9 mouse cellular contexts compared by ENCODE assay signal in genomic region chr7:113251001-113251400, GRCm38 (mm10). TPM values are rescaled to one million over a fixed set of nuclear protein-coding genes. Genes with fewer than 3 reads are reported as not detected.
A peak's percentile ranks its signal among the peaks of the same experiment; 100 is the strongest.
DNase-seq lines count a peak whose midpoint lies in the region; ATAC-seq and TF ChIP-seq lines count a peak whose summit lies in the region.
"Had no signal": no experiment of that assay in that cellular context is flagged by ENCODE, and none has a peak within 500 bp of the region (broad histone marks: within the 10 kb centered on the region; RNA-seq: fewer than 3 reads in every experiment).

No protein-coding gene starts in this region.

- no peaks in the 10 kb centered on the region for H3K27me3 ChIP-seq in heart, adult 2 months (ENCODE audit: control insufficient read depth, insufficient read depth, low read length)
- no peaks in the 10 kb centered on the region for H3K27me3 ChIP-seq in kidney, postnatal 0 days (ENCODE audit: insufficient read depth, low read length)
- H3K27me3 ChIP-seq in neural tube, embryonic 14.5 days (ENCODE audit: control insufficient read depth, insufficient read depth, low read length) = no peaks in the 10 kb centered on the region
- H3K27me3 ChIP-seq: midbrain, embryonic 12.5 days had no signal

- no peaks in the 10 kb centered on the region; the same call in 1 of the 2 replicates for H3K36me3 ChIP-seq in heart, adult 2 months (ENCODE audit: control insufficient read depth, insufficient read depth, low read length)
- no peaks in the 10 kb centered on the region for H3K36me3 ChIP-seq in kidney, postnatal 0 days (ENCODE audit: insufficient read depth, low read length)
- no peaks in the 10 kb centered on the region for H3K36me3 ChIP-seq in neural tube, embryonic 14.5 days (ENCODE audit: control insufficient read depth, insufficient read depth, low read length)
- H3K36me3 ChIP-seq: midbrain, embryonic 12.5 days had no signal

- 22% methylated on average over 3 of the region's 3 CpGs for WGBS in heart, adult 2 months
- 52% methylated on average over 3 of the region's 3 CpGs for WGBS in kidney, postnatal 0 days
- WGBS in neural tube, embryonic 14.5 days = 50% methylated on average over 3 of the region's 3 CpGs

- no peak overlapping the region for H3K4me3 ChIP-seq in heart, adult 2 months
- no peak overlapping the region for H3K4me3 ChIP-seq in kidney, postnatal 0 days (replicated peaks; ENCODE audit: low read depth, low read length)
- no peak overlapping the region for H3K4me3 ChIP-seq in neural tube, embryonic 14.5 days (ENCODE audit: low read depth, low read length)
- H3K4me3 ChIP-seq: midbrain, embryonic 12.5 days had no signal

- H3K4me2 ChIP-seq in kidney, postnatal 0 days (ENCODE audit: low read length) = no peak overlapping the region
- no peak overlapping the region for H3K4me2 ChIP-seq in neural tube, embryonic 14.5 days (ENCODE audit: low read depth, low read length)
- H3K4me2 ChIP-seq: midbrain, embryonic 12.5 days had no signal

- TF ChIP-seq EP300 in heart, adult 2 months (IDR thresholded peaks at IDR 0.05; ENCODE audit: insufficient read depth, low read depth, low read length) = no peak; the same call in 1 of the 2 replicates

- H3K79me2 ChIP-seq in heart, adult 2 months (replicated peaks; ENCODE audit: control insufficient read depth, insufficient read depth, low read length) = peaks cover 1% of the 10 kb centered on the region; the same call in 1 of the 2 replicates

- ATAC-seq in kidney, postnatal 0 days (replicated peaks; ENCODE audit: low FRiP score, low read depth) = no peak
- peak; percentile 72; the same call in 1 of the 2 replicates for ATAC-seq in neural tube, embryonic 14.5 days (ENCODE audit: low read depth)

- DNase-seq in heart, adult 11 months = peak; percentile 96
- DNase-seq in heart, postnatal 25 days (ENCODE audit: low spot score) = no peak
- peak; percentile 47 to 66 for DNase-seq in adrenal gland, postnatal 36 days
- peak; percentile 47 to 66 for DNase-seq in heart, adult 2 months
- DNase-seq in kidney, postnatal 0 days (ENCODE audit: low spot score) = peak; percentile 73
- no peak for DNase-seq in T-cell, adult 2 months (ENCODE audit: low spot score)
- DNase-seq in natural killer cell, adult 2 months (ENCODE audit: low spot score in 2 of 2) = no peak

- no peak for TF ChIP-seq CTCF in heart, adult 2 months (IDR thresholded peaks at IDR 0.05)
- TF ChIP-seq CTCF in kidney, postnatal 0 days (IDR thresholded peaks at IDR 0.05; ENCODE audit: low read depth) = no peak

- no peaks in the 10 kb centered on the region for H3K9me3 ChIP-seq in kidney, postnatal 0 days (replicated peaks; ENCODE audit: low read length)
- no peaks in the 10 kb centered on the region for H3K9me3 ChIP-seq in neural tube, embryonic 14.5 days (ENCODE audit: control insufficient read depth, low read length)
- H3K9me3 ChIP-seq: midbrain, embryonic 12.5 days had no signal

- peaks cover 32% of the 10 kb centered on the region for H3K4me1 ChIP-seq in heart, adult 2 months (ENCODE audit: control insufficient read depth, insufficient read depth, low read length)
- H3K4me1 ChIP-seq in kidney, postnatal 0 days (replicated peaks; ENCODE audit: insufficient read depth, low read length) = peaks cover 30% of the 10 kb centered on the region
- H3K4me1 ChIP-seq in neural tube, embryonic 14.5 days (ENCODE audit: control insufficient read depth, insufficient read depth, low read length) = peaks cover 31% of the 10 kb centered on the region; the same call in 1 of the 2 replicates

- intact Hi-C loops in heart, postnatal 25 days (cut with DNase I) = no loop called here
- intact Hi-C loops in heart, adult 2 months (cut with DNase I) = loop anchor here (2.0 kb wide), 2 partner anchors 44 to 108 kb away; partner anchors contain the start of gene Arntl

- H3K9ac ChIP-seq in heart, adult 2 months (ENCODE audit: low read depth, low read length) = no peak overlapping the region
- no peak overlapping the region for H3K9ac ChIP-seq in kidney, postnatal 0 days (ENCODE audit: low read depth, low read length)
- H3K9ac ChIP-seq in neural tube, embryonic 14.5 days (replicated peaks; ENCODE audit: low read depth, low read length) = no peak overlapping the region
- H3K9ac ChIP-seq: midbrain, embryonic 12.5 days had no signal

- H3K27ac ChIP-seq in heart, adult 2 months = peak overlapping the region; percentile 74
- H3K27ac ChIP-seq in kidney, postnatal 0 days = peak overlapping the region; percentile 8
- H3K27ac ChIP-seq in neural tube, embryonic 14.5 days (ENCODE audit: low read depth, low read length) = peak overlapping the region; percentile 56

- TF ChIP-seq POLR2A in heart, adult 2 months (IDR thresholded peaks at IDR 0.05; ENCODE audit: insufficient read depth, low read depth, low read length) = no peak

RNA-seq across cellular contexts. Expression of gene Arntl, which starts 43.7 kb away (rescaled TPM):
- total RNA-seq in heart, postnatal 25 days (2021) = 10 to 100 TPM in 1 of 2 experiments, 1 to 10 TPM in 1; 3.4 to 23.9 TPM
- 10 to 100 TPM in 1 of 2 experiments, 1 to 10 TPM in 1; 8.9 to 32.5 TPM for total RNA-seq in adrenal gland, postnatal 36 days (2021)
- 10 to 100 TPM in 1 of 2 experiments, 1 to 10 TPM in 1; 7.2 to 26.7 TPM for total RNA-seq in heart, adult 2 months (2021)
- 6.6 and 17.1 TPM in 2 replicates for polyA plus RNA-seq in heart, adult 2 months (2012; rRNA removed)
- 12.6 and 13.2 TPM in 2 replicates for polyA plus RNA-seq in kidney, postnatal 0 days (2015; fragmentation: Nextera tagmentation; extraction: Ambion mirVana)
- 15.1 and 15.7 TPM in 2 replicates for polyA plus RNA-seq in neural tube, embryonic 14.5 days (2014; fragmentation: Nextera tagmentation; extraction: Ambion mirVana)

Comparison
In these comparisons a context has a peak if more than half of its experiments do, and no peak if none do; other contexts are left out.
1. DNase-seq: peak in heart, adult 11 months (single experiment), adrenal gland, postnatal 36 days (2 of 2), heart, adult 2 months (2 of 2) and kidney, postnatal 0 days (single experiment); none in heart, postnatal 25 days (single experiment), T-cell, adult 2 months (single experiment) and natural killer cell, adult 2 months (0 of 2).
2. H3K27ac ChIP-seq: peak in every context shown above with its lines; median percentile 74 in heart, adult 2 months; 56 in neural tube, embryonic 14.5 days; 8 in kidney, postnatal 0 days.